Mouse (Mus musculus) induced T-regulatory cell, adult 2 months (primary cell): ENCODE data around the gene Gm1043.

ENCODE experiments used
- DNase-seq: peaks from one replicate; pipeline ENCODE4 v3.0.0-alpha.2; 2012; ENCODE audit warnings: low read depth

Gene Gm1043

GRCm38 (mm10) chr5:37066703-37067568 lies 18.2 kb upstream of the Gm1043 start:
- peak; percentile 93 for DNase-seq

- no peak for DNase-seq
Observed at GRCm38 (mm10) chr5:37073660-37074059, 11.5 kb upstream of the Gm1043 start.

- no peak for DNase-seq
Observed at GRCm38 (mm10) chr5:37076692-37077329, 8.4 kb upstream of the Gm1043 start.

GRCm38 (mm10) chr5:37077330-37077698 lies 7.9 kb upstream of the Gm1043 start:
- DNase-seq = no peak

GRCm38 (mm10) chr5:37079484-37079883 lies 5.7 kb upstream of the Gm1043 start:
- no peak for DNase-seq

GRCm38 (mm10) chr5:37080601-37081000 lies 4.6 kb upstream of the Gm1043 start:
- DNase-seq = no peak

GRCm38 (mm10) chr5:37082420-37082819 lies 2.8 kb upstream of the Gm1043 start:
- DNase-seq = peak; percentile 43

GRCm38 (mm10) chr5:37083209-37083770 lies 1.9 kb upstream of the Gm1043 start:
- peak; percentile 48 for DNase-seq

- DNase-seq = no peak
Observed at GRCm38 (mm10) chr5:37083850-37084249, 1.3 kb upstream of the Gm1043 start.

- DNase-seq = no peak
Observed at GRCm38 (mm10) chr5:37085918-37086317, 748 bp downstream of the Gm1043 start.

GRCm38 (mm10) chr5:37087786-37088185 lies 2.6 kb downstream of the Gm1043 start:
- no peak for DNase-seq

- DNase-seq = no peak
Observed at GRCm38 (mm10) chr5:37088342-37089108, 3.4 kb downstream of the Gm1043 start.

GRCm38 (mm10) chr5:37091171-37091628 lies 6.0 kb downstream of the Gm1043 start:
- no peak for DNase-seq

- DNase-seq = no peak
Observed at GRCm38 (mm10) chr5:37094941-37095340, 9.8 kb downstream of the Gm1043 start.

- DNase-seq = no peak
Observed at GRCm38 (mm10) chr5:37097591-37097990, 12.4 kb downstream of the Gm1043 start.

GRCm38 (mm10) chr5:37100813-37101212 lies 15.6 kb downstream of the Gm1043 start:
- DNase-seq = no peak

- DNase-seq = no peak
Observed at GRCm38 (mm10) chr5:37101631-37102030, 16.5 kb downstream of the Gm1043 start.

- DNase-seq = no peak
Observed at GRCm38 (mm10) chr5:37102056-37102455, 16.9 kb downstream of the Gm1043 start.

- DNase-seq = no peak
Observed at GRCm38 (mm10) chr5:37105531-37106456, 20.6 kb downstream of the Gm1043 start.

- no peak for DNase-seq
Observed at GRCm38 (mm10) chr5:37107111-37107510, 21.9 kb downstream of the Gm1043 start.

- no peak for DNase-seq
Observed at GRCm38 (mm10) chr5:37107611-37108010, 22.4 kb downstream of the Gm1043 start.
